Mouse (Mus musculus) liver, embryonic 14.5 days (tissue): ENCODE results near the gene Dennd2a.

Experiments used
- CTCF ChIP-seq: IDR thresholded peaks from 2 replicates; pipeline ENCODE4 v1.5.1; 2016; ENCODE audit warnings: antibody characterized with exemption, low read depth, control low read depth
- EP300 ChIP-seq: IDR thresholded peaks from 2 replicates; pipeline ENCODE4 v1.6.1; 2016; ENCODE audit warnings: antibody characterized with exemption, low read depth

- no peak for TF ChIP-seq CTCF
- TF ChIP-seq EP300: no peak
Measured at GRCm38 (mm10) chr6:39570426-39570825, 12.8 kb upstream of the Dennd2a start.
